Mouse (Mus musculus): ENCODE data around the gene Itpr3.
A peak's percentile ranks its signal among the peaks of the same experiment; 100 is the strongest.

Gene Itpr3

GRCm38 (mm10) chr17:27073778-27074177, 16.7 kb downstream of the Itpr3 start:
- DNase-seq = no peak

GRCm38 (mm10) chr17:27074236-27074635, 17.1 kb downstream of the Itpr3 start:
- no peak for DNase-seq

- no peak for DNase-seq
Observed at GRCm38 (mm10) chr17:27074849-27075745, 18.0 kb downstream of the Itpr3 start.

- DNase-seq = no peak
Observed at GRCm38 (mm10) chr17:27077133-27077532, 20.0 kb downstream of the Itpr3 start.

GRCm38 (mm10) chr17:27077920-27078319, 20.8 kb downstream of the Itpr3 start:
- DNase-seq = no peak

- DNase-seq = no peak
Observed at GRCm38 (mm10) chr17:27078499-27078898, 21.4 kb downstream of the Itpr3 start.

- no peak for DNase-seq
Observed at GRCm38 (mm10) chr17:27081868-27082267, 24.8 kb downstream of the Itpr3 start.

- DNase-seq = no peak
Observed at GRCm38 (mm10) chr17:27082796-27083195, 25.7 kb downstream of the Itpr3 start.

- DNase-seq = no peak
Observed at GRCm38 (mm10) chr17:27083601-27084000, 26.5 kb downstream of the Itpr3 start.

- DNase-seq = peak; percentile 54
Observed at GRCm38 (mm10) chr17:27085676-27086075, 28.6 kb downstream of the Itpr3 start.

- no peak for DNase-seq
Observed at GRCm38 (mm10) chr17:27087426-27087825, 30.3 kb downstream of the Itpr3 start.

- DNase-seq = no peak
Observed at GRCm38 (mm10) chr17:27090068-27090467, 33.0 kb downstream of the Itpr3 start.

GRCm38 (mm10) chr17:27095690-27096089, 38.6 kb downstream of the Itpr3 start:
- DNase-seq = peak; percentile 37

GRCm38 (mm10) chr17:27101675-27102074, 44.6 kb downstream of the Itpr3 start:
- DNase-seq = no peak

- DNase-seq = no peak
Observed at GRCm38 (mm10) chr17:27105698-27106470, 48.8 kb downstream of the Itpr3 start.

- DNase-seq = no peak
Observed at GRCm38 (mm10) chr17:27106745-27107144, 49.6 kb downstream of the Itpr3 start.

- DNase-seq = no peak
Observed at GRCm38 (mm10) chr17:27107936-27108335, 50.8 kb downstream of the Itpr3 start.

GRCm38 (mm10) chr17:27110072-27110471, 53.0 kb downstream of the Itpr3 start:
- DNase-seq = no peak

- DNase-seq = no peak
Observed at GRCm38 (mm10) chr17:27118676-27119539, 61.8 kb downstream of the Itpr3 start.

- DNase-seq = no peak
Observed at GRCm38 (mm10) chr17:27119540-27119895, 62.4 kb downstream of the Itpr3 start.

GRCm38 (mm10) chr17:27119954-27120353, 62.9 kb downstream of the Itpr3 start:
- no peak for DNase-seq

- peak; percentile 65 for DNase-seq
Observed at GRCm38 (mm10) chr17:27120561-27121024, 63.5 kb downstream of the Itpr3 start.

GRCm38 (mm10) chr17:27121266-27121665, 64.2 kb downstream of the Itpr3 start:
- no peak for DNase-seq

All from kidney, adult 18-20 months (tissue).